Mouse (Mus musculus) megakaryocyte, embryonic 14.5 days (primary cell): ENCODE data around the gene Col4a2. TPM values are rescaled to one million over a fixed set of nuclear protein-coding genes. Genes with fewer than 3 reads are reported as not detected.

Experiments used
- H3K27me3 ChIP-seq: replicated peaks from 2 replicates; pipeline ENCODE3; 2012; ENCODE audit warnings: inconsistent platforms
- H3K36me3 ChIP-seq: replicated peaks from 2 replicates; pipeline ENCODE3; 2012; ENCODE audit warnings: low read length, inconsistent platforms, mixed read lengths
- H3K4me1 ChIP-seq: 2 replicates; pipeline ENCODE4 v1.6.1; 2012; ENCODE audit warnings: inconsistent platforms
- H3K4me3 ChIP-seq: replicated peaks from 2 replicates; pipeline ENCODE3; 2012; ENCODE audit warnings: moderate library complexity, mild to moderate bottlenecking, inconsistent platforms
- H3K9me3 ChIP-seq: 2 replicates; pipeline ENCODE4 v1.6.1; 2012; ENCODE audit warnings: inconsistent platforms
- FLI1 ChIP-seq: IDR thresholded peaks from 2 replicates; pipeline ENCODE4 v1.6.1; 2012; ENCODE audit warnings: low read length, inconsistent platforms, mixed read lengths
- GATA1 ChIP-seq: IDR thresholded peaks from 3 replicates; pipeline ENCODE4 v1.6.1; 2012; ENCODE audit warnings: mixed read lengths, low read length, inconsistent platforms, borderline replicate concordance
- polyA plus RNA-seq: library from polyadenylated mRNA; stranded (reverse); fragments of >175 nt; gene quantifications from 2 replicates; pipeline ENCODE4 v1.2.3, GENCODE M21; 2012; ENCODE audit warnings: low replicate concordance; ENCODE audit not compliant: insufficient read depth

Gene Col4a2
- polyA plus RNA-seq, 1 experiment, result 1.0 TPM

- Histone ChIP-seq H3K36me3 (no peaks in the 10 kb centered on the region), H3K4me3 (no peak overlapping the region), H3K4me1 (peaks cover 44% of the 10 kb centered on the region), H3K27me3 (peaks cover 76% of the 10 kb centered on the region), H3K9me3 (peaks cover 4% of the 10 kb centered on the region)
- no peak for TF ChIP-seq GATA1
- no peak for TF ChIP-seq FLI1
Observed at GRCm38 (mm10) chr8:11337642-11338041, 25.0 kb downstream of the Col4a2 start.

DNA sequence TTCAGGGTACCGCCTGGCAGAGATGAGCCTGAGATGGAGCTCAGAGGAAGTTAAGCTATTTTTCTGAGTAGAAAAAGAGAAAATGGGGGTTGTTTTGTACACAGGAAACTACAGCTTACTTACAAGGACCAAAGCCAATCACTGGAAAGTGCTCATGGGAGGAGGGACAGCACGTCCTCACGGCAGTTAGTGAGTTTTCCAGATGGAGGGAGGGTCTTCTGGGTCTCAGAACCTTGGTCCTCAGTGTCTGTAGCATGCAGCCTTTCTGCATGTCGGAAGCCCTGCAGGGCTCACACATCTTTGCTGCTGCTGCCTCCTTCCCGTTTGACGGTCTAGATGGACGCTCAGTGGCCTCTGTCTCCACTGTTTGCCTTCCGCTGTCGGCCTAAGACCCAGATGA lies 25.9 kb downstream of the Col4a2 start:
- peaks cover 9% of the 10 kb centered on the region for H3K9me3 ChIP-seq
- no peak overlapping the region for H3K4me3 ChIP-seq
- TF ChIP-seq FLI1 (no peak), GATA1 (no peak)

DNA sequence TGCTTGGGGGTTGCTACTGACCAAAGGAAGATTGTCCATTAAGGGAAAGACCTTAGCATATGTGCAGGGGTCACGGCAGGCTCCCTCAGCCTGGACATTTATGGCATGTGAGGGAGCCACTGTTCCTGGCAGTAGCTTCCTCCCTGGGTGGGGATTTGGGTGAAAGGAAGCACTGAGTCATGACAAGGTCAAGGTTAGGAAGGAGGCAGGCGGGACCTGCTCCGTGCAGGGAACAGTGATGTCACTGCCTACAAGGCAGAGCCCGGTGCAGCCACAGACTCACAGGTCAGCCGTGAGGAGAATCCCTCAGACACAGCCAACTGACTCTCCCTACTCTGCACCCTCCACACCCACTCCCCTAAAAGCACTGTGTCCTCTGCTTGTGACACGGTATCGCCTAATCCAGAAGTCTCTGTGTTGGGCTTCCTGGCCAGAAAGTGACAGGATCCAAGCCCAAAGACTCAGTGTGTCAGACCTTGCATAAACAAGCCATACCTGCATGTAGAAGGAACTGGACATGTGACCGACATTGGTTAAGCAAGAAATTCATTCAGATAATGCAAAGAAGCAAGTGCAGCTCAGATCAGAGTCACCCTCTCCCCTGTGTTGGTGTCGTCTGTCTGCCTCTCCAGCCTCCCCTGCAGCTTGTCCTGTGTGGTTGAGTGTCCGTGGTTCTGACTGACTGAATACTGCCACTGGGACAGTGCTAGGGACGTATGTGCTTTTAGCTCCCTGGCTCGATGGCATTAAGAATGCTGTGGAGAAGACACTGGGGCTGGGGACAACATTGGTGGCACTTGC lies 27.9 kb downstream of the Col4a2 start:
- TF ChIP-seq GATA1 (no peak), FLI1 (no peak)
- Histone ChIP-seq H3K9me3 (peaks cover 14% of the 10 kb centered on the region), H3K27me3 (peaks cover 73% of the 10 kb centered on the region), H3K4me1 (peaks cover 29% of the 10 kb centered on the region), H3K4me3 (peak overlapping the region; percentile 83), H3K36me3 (no peaks in the 10 kb centered on the region)

More for the DNA sequence above, 25.9 kb downstream of the Col4a2 start:
- Histone ChIP-seq H3K4me1 (peaks cover 44% of the 10 kb centered on the region), H3K36me3 (no peaks in the 10 kb centered on the region), H3K27me3 (peaks cover 75% of the 10 kb centered on the region)

DNA sequence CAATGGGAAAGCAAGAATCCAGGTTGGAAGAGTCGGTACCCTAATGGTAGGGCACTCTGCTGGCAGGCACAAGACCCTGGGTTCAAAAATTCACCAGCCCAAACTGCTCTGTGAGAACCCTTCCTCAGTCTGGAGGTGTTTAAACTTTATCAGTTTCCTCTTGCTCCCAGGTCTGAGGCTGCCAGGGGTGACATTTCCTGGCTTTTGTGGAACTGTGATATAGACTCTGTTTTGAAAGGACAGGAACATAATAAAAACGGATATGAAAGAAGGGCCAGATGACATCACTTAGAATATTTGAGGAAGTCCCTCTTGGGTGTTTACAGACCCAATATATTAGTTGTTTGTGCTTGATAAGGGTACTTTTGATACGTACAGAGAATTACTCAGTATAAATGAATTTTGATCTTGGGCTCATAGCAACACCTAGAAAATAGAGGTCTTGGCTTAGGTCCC lies 28.5 kb downstream of the Col4a2 start:
- Histone ChIP-seq H3K36me3 (no peaks in the 10 kb centered on the region), H3K4me1 (peaks cover 25% of the 10 kb centered on the region), H3K9me3 (peaks cover 17% of the 10 kb centered on the region), H3K4me3 (peak overlapping the region; percentile 83), H3K27me3 (peaks cover 72% of the 10 kb centered on the region)
- TF ChIP-seq FLI1 (no peak), GATA1 (no peak)

DNA sequence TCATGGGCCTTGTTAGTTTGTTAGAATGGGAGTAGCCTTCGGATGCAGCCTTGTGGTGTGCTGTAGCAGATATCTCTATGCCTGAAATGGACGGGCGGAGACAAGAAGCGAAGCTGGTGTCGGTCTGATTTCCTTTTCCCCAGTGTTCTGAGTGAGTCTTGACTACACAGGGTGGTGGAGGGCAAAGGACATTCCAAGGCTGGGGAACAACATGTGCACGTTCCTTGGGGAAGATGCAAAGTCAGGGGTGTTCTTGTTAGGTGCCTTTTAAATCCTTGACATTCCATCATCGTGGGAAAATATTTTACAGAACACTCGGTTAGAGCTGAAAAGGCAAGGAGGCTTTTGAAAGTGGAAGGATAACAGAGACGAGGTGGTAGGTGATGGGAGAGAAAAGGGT lies 31.9 kb downstream of the Col4a2 start:
- TF ChIP-seq FLI1 (no peak), GATA1 (no peak)
- Histone ChIP-seq H3K36me3 (no peaks in the 10 kb centered on the region), H3K9me3 (peaks cover 21% of the 10 kb centered on the region), H3K4me1 (peaks cover 20% of the 10 kb centered on the region), H3K4me3 (no peak overlapping the region), H3K27me3 (peaks cover 75% of the 10 kb centered on the region)

DNA sequence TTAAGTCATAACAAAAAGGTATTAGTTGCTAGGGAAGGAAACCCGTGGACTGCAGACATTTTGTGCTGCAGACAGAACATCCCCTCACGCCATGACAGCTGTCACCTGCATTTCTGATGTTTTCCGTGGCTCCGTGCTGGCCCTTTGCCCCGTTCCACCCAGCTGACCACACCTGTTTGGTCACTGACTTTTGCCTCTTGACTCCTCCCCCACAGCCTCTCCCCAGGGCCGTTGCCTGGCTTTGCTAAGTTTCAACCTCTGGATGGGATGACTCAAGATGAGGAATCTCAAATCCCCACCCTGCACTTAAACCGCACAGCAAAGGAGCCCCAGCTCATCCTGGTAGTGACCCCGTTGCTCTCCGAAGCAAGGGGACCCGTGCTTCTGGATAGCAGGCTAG lies 33.6 kb downstream of the Col4a2 start:
- Histone ChIP-seq H3K27me3 (peaks cover 76% of the 10 kb centered on the region), H3K4me3 (no peak overlapping the region), H3K9me3 (peaks cover 21% of the 10 kb centered on the region), H3K36me3 (no peaks in the 10 kb centered on the region), H3K4me1 (peaks cover 4% of the 10 kb centered on the region)
- TF ChIP-seq GATA1, result no peak
- TF ChIP-seq FLI1, result no peak

GRCm38 (mm10) chr8:11347699-11348098 lies 35.1 kb downstream of the Col4a2 start:
- Histone ChIP-seq H3K4me1 (peaks cover 3% of the 10 kb centered on the region; the same call in 1 of the 2 replicates), H3K36me3 (no peaks in the 10 kb centered on the region), H3K4me3 (no peak overlapping the region), H3K9me3 (peaks cover 17% of the 10 kb centered on the region; the same call in 1 of the 2 replicates), H3K27me3 (peaks cover 71% of the 10 kb centered on the region)
- TF ChIP-seq GATA1 (no peak), FLI1 (no peak)

GRCm38 (mm10) chr8:11348622-11349021 lies 36.0 kb downstream of the Col4a2 start:
- H3K9me3 ChIP-seq, result peaks cover 12% of the 10 kb centered on the region; the same call in 1 of the 2 replicates
- no peak for TF ChIP-seq GATA1
- TF ChIP-seq FLI1, result no peak
- peaks cover 3% of the 10 kb centered on the region; the same call in 1 of the 2 replicates for H3K4me1 ChIP-seq
- H3K4me3 ChIP-seq, result no peak overlapping the region
- no peaks in the 10 kb centered on the region for H3K36me3 ChIP-seq
- H3K27me3 ChIP-seq, result peaks cover 73% of the 10 kb centered on the region

DNA sequence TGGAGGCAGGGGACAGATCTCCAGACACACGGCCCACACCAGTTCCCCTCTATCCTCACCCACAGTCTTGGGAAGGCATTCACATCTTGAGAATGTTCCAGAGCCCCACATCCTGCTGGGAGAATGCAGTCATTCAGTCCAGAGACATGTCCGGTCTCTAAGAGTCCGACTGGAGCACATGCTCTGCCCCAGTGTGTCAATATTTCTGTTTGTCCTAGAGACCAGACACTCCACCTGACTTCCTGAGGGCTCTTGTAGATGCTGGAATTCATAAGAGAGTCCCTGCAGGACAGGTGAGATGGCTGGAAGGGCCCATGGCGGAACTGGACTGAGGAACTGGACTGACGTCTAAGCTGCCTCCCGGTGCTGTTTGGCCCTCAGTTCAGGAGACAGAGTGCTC lies 38.8 kb downstream of the Col4a2 start:
- Histone ChIP-seq H3K36me3 (no peaks in the 10 kb centered on the region), H3K9me3 (0 out of 2 replicates have a peak, but pooled peaks cover 6% of the 10 kb centered on the region), H3K27me3 (peaks cover 66% of the 10 kb centered on the region), H3K4me3 (no peak overlapping the region), H3K4me1 (peaks cover 8% of the 10 kb centered on the region; the same call in 1 of the 2 replicates)
- TF ChIP-seq FLI1, result no peak
- no peak for TF ChIP-seq GATA1

DNA sequence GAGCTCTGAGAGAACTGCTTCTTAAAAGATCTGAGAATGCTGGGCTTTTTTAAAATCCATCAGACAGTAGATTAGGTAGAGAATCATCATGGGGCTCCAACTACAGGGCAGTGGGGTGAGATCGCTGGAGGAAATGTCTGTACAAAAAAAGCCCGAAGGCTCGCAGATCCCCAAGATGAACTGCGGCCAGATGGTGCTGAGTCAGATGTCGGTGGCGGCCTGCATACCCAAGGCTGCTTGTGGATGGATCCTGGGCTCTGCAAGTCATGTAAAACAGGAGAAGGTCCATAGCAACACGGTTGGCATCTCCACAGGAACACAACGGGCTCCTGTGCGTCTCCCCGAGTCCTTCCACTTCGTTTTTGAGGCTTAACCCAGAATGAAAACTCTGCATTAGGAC lies 39.9 kb downstream of the Col4a2 start:
- Histone ChIP-seq H3K4me1 (peaks cover 18% of the 10 kb centered on the region), H3K27me3 (peaks cover 62% of the 10 kb centered on the region), H3K36me3 (no peaks in the 10 kb centered on the region), H3K9me3 (0 out of 2 replicates have a peak, but pooled peaks cover 4% of the 10 kb centered on the region), H3K4me3 (no peak overlapping the region)
- TF ChIP-seq GATA1, result no peak
